Mouse (Mus musculus): ENCODE measurements at regions not wholly inside any gene's neighbourhood (a gene's known extent, or its start where the extent isn't known, plus 50 kb on each side); places are given as distances from the start of the nearest gene placed in this dataset.

DNA sequence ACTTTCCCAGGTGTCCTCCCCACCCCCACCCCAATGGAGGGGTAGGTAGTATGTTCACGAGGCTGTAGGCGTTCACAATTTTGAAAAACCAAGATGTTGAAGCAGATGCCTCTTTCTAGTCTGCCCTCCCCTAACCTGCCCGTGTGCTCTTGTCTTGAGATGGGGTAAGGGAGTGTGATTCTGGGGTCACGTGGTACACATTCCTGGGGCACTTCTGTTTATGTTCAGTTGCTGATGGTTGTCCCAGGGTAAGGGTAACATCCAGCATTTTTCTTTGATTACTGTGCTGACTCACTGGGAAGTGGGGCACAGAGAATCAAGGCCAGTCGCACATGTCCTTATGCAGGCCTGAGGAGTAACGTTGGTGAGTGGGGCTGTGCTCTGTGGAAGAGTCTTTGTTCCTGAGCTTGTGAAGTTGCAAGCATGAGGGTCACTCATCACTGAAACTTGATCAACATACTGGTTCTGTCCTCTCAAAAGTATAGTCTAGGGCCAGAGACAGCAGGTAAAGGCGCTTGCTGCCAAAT, 110.3 kb downstream of the Evx1 start:
- no peak for ATAC-seq (replicated peaks in 1 of 2; ENCODE audit: insufficient read depth in 1 of 2, low FRiP score in 2 of 2, low TSS enrichment in 1 of 2, low read depth in 1 of 2, poor library complexity in 2 of 2, severe bottlenecking in 2 of 2)

DNA sequence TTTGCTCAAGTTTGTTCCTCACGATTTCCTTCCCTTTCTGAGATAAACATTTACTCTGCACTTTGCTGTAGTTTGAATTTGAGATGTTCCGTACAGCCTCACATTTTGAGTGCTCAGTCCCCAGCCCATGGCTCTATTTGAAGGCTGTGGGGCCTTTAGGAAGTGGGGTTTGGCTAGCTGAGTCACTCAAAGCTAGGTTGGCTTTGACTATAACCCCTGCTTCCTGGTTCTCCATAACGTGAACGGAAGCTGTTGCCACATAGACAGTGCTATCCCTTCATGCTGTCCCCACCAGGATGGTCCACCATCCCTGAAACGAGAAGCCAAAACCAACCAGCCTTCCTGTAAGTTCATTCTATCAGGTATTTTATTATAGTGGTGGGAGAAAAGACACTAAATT, 111.1 kb downstream of the Evx1 start:
- ATAC-seq (replicated peaks in 1 of 2; ENCODE audit: insufficient read depth in 1 of 2, low FRiP score in 2 of 2, low TSS enrichment in 1 of 2, low read depth in 1 of 2, poor library complexity in 2 of 2, severe bottlenecking in 2 of 2) = peak in 1 of 2 experiments; percentile 56; a peak in 2 of 4 replicates

DNA sequence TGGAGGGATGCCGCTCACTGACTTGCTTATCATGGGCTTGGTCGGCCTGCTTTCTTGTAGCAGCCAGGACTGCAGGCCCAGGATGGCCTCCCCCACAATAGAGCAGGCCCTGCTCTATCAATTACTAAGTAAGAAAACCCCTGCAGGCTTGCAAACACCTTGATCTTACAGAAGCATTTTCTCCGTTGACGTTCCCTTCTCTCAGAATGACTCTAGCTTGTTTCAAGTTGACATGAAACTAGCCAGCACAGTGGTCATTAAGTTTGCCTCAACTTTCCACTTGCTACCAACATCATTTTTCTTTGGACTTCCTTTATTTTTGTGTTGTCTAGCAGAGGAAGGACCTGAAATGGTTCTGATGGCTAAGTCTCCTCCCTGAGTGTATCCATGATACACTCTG, 111.8 kb downstream of the Evx1 start:
- ATAC-seq (replicated peaks in 1 of 2; ENCODE audit: insufficient read depth in 1 of 2, low FRiP score in 2 of 2, low TSS enrichment in 1 of 2, low read depth in 1 of 2, poor library complexity in 2 of 2, severe bottlenecking in 2 of 2) = no peak

DNA sequence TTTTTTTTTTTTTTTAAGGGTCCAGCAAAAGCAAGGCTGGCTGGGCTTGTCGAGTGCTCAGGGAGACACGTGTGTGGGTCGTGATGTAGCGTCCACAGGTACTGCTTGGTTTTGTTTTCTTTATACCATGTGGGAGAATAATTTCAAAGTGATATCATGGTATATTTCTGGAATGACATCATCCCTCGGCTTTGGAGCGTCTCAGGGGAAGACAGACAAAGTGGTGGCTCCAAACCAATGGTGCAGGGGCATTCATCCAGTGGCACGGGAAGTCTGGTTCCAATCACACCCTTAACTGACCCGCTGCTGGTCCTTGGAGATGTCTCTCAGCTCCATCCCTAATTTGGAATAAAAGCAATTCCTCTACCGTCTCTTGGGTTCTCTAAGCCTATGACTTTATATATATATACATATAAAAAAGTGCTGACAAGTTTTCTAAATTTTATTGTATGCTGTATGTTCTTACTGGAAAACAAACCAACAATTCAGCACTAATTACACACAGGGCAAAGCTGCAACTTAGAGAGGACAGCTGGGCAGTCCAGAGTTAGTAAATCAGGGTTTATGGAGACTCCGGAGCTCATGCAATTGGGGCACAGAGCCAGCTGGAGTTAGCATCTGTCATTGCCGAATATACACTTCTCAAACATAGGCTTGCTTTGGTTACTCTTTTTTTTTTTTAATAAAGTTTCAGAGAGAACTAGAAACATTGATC, 115.3 kb downstream of the Evx1 start:
- ATAC-seq (replicated peaks in 1 of 2; ENCODE audit: insufficient read depth in 1 of 2, low FRiP score in 2 of 2, low TSS enrichment in 1 of 2, low read depth in 1 of 2, poor library complexity in 2 of 2, severe bottlenecking in 2 of 2) = no peak

DNA sequence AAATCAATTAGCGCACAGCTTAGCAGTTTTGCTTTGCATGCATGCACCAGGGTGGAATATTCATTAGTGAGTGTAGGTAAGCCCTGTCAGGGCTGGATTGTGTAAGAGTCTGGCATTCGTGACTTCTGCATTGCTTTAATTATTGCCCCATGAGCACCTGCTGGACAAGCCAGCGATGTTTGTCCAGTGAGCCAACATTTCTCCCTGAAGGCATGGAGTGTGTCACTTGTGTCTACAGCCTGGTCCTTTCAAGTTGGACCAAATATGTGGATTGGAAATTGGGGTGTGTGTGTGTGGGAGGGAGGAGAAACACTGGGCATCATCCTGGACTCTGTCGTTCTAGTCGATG, 115.9 kb downstream of the Evx1 start:
- no peak for ATAC-seq (replicated peaks in 1 of 2; ENCODE audit: insufficient read depth in 1 of 2, low FRiP score in 2 of 2, low TSS enrichment in 1 of 2, low read depth in 1 of 2, poor library complexity in 2 of 2, severe bottlenecking in 2 of 2)

DNA sequence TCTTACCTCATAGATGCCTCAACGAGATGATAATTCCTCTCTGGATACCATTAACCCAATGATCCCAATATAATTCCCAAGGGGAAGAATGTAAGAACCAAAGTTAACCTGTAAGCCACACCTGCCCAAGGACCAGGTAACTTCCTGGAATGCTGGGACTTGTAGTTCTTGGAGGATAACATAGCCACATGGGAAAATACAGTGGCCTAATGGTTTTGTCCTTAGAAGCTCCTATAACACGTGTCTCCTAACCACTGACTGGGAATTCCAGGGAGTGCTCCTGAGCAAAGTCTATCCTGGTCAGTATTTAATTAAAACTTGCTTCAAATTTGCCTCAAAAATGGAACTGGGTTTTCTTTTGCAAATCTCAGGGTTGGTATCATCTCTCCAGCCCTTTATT, 119.9 kb downstream of the Evx1 start:
- no peak for ATAC-seq (replicated peaks in 1 of 2; ENCODE audit: insufficient read depth in 1 of 2, low FRiP score in 2 of 2, low TSS enrichment in 1 of 2, low read depth in 1 of 2, poor library complexity in 2 of 2, severe bottlenecking in 2 of 2)

DNA sequence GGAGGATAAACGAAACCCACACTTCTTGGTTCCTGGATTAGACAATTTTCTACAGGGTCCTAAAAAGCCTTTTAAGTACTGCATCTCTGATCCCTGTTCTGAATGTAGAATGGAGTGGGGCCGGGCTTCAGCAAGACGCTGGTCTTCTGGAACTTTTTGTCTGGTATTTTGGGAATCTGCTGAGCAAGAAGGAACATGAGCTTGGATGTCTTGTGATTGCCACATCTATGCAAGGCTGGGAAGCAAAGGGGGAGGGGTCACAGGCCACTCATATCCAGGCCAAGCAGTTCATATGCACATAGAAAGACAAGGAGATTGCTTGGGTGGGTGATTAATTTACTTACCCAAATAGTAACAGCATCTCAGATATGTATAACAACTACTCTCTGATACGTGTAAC, 121.5 kb downstream of the Evx1 start:
- ATAC-seq (replicated peaks in 1 of 2; ENCODE audit: insufficient read depth in 1 of 2, low FRiP score in 2 of 2, low TSS enrichment in 1 of 2, low read depth in 1 of 2, poor library complexity in 2 of 2, severe bottlenecking in 2 of 2) = no peak

DNA sequence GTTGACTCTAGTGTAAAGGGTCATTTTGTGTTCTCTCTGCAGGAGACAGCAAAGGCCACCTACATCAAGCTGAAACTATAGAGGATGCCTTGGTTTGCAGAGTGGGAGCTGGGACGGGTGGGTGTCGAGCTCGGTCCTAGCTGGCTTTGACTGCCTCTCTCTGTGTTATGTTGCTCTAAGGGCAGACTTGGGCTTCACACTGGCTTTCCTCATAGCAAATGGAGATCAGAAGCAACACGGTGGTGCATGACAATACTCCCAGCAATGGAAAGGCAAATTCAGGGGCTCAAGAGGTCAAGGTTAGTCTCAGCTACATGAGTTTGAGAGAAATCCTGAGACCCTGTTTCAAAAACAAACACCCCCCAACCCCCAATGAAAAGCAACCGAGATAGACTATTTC, 122.1 kb downstream of the Evx1 start:
- ATAC-seq (replicated peaks in 1 of 2; ENCODE audit: insufficient read depth in 1 of 2, low FRiP score in 2 of 2, low TSS enrichment in 1 of 2, low read depth in 1 of 2, poor library complexity in 2 of 2, severe bottlenecking in 2 of 2) = no peak

DNA sequence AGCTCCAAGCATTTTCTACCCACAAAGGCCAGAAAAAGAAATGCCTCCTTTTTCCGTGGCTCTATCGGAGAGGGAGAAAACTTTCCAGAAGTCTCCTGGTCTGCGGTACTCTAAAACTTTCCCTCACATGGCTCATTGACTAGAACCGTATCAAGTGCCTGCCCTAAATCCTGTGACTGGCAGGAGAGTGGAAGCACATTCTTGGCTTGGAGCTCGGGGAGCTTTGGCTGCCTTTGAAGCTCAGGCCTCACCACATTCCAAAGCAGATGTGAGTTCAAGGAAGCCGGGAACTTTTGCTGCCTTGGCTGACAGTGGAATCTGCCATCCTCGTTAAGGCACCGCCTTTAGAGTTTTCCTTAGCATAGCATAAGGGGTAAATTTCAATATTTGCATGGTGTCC, 125.1 kb downstream of the Evx1 start:
- ATAC-seq (replicated peaks in 1 of 2; ENCODE audit: insufficient read depth in 1 of 2, low FRiP score in 2 of 2, low TSS enrichment in 1 of 2, low read depth in 1 of 2, poor library complexity in 2 of 2, severe bottlenecking in 2 of 2) = no peak

DNA sequence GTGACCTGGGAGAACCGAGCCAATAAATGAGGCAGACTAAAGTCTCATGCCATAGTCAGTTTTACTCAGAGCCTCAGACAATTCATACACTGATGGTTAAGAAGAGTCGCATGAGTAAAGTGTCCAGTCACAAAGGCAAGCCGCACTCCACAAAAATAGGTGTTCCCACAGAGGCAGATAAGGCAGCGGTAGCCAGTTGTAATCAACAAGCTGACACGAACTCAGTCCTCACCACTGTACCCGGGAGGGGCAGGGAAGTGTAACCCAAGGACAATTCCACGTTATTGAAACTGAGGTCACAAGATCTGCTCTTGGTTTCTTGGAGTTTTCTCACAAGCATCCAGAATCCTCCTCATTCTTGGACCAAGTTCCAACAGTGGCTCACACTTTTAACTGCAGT, 125.9 kb downstream of the Evx1 start:
- ATAC-seq (replicated peaks in 1 of 2; ENCODE audit: insufficient read depth in 1 of 2, low FRiP score in 2 of 2, low TSS enrichment in 1 of 2, low read depth in 1 of 2, poor library complexity in 2 of 2, severe bottlenecking in 2 of 2) = no peak

DNA sequence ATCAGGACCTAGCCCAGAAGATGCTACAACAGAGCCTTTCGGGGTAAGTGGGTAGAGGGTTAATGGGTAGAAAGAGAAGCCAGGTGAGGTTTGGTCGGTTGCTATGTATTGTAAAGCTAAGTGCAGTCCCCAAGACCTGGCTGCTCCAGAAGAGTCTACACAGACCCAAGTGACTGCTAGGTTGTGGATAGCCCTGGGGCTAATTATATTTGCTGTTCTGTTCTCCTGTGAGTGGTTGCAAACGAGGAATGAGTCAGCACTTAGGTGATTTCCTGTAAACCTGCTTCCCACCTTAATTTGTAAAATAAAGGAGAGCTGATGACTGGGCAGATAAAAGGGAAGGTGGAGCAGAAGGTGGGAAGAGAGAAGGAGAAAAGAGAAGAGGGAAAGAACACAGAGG, 126.9 kb downstream of the Evx1 start:
- no peak for ATAC-seq (replicated peaks in 1 of 2; ENCODE audit: insufficient read depth in 1 of 2, low FRiP score in 2 of 2, low TSS enrichment in 1 of 2, low read depth in 1 of 2, poor library complexity in 2 of 2, severe bottlenecking in 2 of 2)

DNA sequence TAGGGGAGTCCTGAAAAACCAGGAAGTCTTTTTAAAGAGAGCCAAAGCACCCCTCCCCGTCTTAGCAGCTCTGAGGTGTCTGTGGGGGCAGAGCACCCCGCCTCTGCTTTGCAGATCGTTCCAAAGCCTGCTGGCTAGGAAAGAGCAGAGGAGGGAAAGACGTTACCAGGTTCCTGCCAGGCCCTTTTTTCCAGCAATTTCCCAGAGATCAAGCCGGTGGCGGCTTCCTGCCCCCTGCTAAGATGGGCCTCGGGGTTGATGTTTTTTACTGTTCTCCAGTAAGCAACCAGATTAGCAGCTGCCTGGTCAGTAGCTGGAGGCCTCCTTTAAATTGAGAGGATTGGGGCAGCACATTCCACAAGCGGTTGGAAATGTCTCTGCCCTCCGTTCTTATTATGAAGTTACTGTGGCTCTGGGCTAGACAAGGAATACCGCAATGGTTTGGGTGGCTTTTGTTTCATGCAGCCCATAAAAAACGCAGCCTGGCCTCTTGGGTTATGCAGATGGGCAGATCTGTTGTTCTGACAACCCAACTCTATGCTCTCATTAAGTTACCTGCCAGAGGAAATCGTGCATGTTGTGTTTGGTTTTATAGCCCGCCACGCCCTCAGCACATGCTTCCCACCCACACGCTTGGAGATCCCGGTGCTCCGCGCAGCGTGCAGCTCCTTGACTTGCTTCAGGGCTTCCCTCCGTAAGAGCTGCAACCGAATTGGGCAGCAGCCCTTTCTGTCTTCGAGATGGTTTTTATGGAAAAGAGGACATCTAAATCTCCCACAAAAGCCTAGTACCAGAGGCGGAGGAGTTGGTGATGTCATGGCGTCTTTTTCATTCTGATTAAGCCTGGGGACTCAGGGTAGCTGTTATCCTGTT, 130.1 kb downstream of the Evx1 start:
- ATAC-seq (replicated peaks in 1 of 2; ENCODE audit: insufficient read depth in 1 of 2, low FRiP score in 2 of 2, low TSS enrichment in 1 of 2, low read depth in 1 of 2, poor library complexity in 2 of 2, severe bottlenecking in 2 of 2) = no peak

DNA sequence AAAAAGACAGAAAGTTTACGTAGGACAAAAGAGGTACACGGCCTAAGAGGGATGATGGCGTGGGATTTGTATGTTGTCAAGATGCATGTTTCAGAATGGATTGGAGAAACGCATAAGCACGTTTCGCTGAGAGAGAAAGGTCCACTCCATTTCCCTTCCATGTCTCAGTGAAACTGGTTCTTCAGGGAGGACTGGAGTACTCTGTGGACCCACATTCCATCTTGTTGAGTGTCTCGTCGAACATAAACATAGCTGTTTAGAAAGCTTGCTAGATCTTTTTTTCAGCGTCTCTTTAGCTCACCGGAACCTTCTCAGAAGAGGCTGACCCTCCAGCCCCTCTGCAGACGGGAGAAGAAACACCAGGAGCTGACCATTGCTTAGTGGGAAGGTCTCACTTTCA, 145.5 kb downstream of the Evx1 start:
- no peak for ATAC-seq (replicated peaks in 1 of 2; ENCODE audit: insufficient read depth in 1 of 2, low FRiP score in 2 of 2, low TSS enrichment in 1 of 2, low read depth in 1 of 2, poor library complexity in 2 of 2, severe bottlenecking in 2 of 2)

DNA sequence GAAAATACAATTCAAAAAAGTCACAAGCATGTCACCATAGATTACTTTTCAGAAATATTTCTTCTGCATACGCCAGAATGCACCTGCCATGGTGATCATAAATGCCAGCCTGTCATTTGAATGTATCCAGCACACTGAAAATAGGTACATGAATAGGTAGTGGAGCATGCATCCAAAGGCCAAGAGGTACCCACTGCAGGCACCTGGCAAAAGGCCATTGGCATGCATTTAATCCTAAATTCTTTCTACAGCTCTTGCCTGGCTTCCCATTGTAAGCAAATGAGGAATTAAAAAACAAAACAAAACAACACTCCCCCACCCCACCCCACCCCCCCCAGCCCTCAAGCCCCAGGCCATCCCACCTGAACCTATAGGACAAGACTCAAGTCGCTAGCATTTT, 147.9 kb downstream of the Evx1 start:
- no peak for ATAC-seq (replicated peaks in 1 of 2; ENCODE audit: insufficient read depth in 1 of 2, low FRiP score in 2 of 2, low TSS enrichment in 1 of 2, low read depth in 1 of 2, poor library complexity in 2 of 2, severe bottlenecking in 2 of 2)

DNA sequence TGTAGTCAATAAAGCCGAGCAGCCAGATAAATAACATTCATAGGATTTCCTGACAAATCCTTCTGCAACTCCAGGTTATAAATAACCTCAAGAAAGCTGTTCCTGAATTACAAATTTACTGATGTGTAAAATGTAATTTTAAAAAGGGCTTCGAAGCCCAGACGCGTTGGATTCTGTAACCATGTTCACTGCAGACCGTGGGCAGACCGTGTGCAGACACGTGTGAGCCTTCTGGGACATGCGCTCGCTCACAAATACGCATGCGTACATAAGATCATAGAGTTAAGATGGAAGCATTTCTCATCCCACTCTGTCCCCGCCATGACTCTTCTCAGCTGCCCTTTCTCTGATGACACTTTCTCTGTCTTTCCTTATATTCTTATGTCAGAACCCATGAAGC, 150.1 kb downstream of the Evx1 start:
- no peak for ATAC-seq (replicated peaks in 1 of 2; ENCODE audit: insufficient read depth in 1 of 2, low FRiP score in 2 of 2, low TSS enrichment in 1 of 2, low read depth in 1 of 2, poor library complexity in 2 of 2, severe bottlenecking in 2 of 2)

DNA sequence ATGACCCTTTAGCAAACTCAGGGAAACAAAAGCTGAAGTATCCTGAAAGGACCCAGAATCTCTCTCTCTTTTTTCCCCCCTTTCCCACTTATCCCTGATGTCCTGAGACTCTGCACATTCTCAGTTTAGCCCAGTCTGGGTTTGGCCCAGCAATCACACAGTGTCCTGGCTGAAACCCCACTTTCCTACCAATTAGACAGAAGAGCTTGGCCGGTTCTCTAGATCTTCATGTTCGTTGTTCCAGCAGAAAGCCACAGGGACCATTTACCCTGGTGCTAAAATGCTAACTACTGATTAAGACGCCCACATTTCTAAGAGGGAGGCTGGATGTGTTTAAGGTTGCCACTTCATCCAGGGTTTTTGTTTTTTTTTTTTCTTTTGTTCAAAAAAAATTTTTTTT, 151.3 kb downstream of the Evx1 start:
- ATAC-seq (replicated peaks in 1 of 2; ENCODE audit: insufficient read depth in 1 of 2, low FRiP score in 2 of 2, low TSS enrichment in 1 of 2, low read depth in 1 of 2, poor library complexity in 2 of 2, severe bottlenecking in 2 of 2) = no peak

DNA sequence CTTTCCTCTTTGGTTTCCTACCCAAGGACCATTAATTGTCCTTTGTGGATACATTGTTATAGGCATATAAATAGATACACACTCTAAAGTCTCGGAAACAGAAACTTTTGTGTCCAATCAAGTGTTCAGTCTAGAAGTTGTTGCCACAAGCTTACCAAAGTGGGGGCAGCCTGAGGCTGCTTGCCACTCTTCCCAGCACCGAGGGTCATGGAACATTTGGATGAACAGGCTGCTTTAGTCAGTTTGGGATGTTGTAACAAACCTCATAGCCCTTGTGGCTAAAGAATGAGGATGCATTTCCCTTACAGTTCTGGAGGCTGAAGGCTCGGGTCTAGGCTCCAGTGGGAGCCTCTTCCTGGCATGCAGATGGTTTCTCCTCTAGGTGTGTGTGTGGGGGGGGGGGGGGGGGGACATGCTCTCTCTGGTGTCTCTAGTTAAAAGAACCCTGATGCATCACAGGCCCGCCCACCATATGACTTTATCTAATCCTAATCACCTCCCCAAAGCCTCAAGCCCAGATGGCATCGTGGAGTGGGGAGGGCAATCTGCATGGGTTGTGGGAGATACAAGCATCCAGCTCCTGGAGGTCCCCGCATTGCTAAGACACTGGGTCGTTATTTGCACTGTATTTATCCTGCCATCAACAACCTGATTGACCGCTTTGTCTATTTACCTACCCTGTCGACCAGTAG, 152.7 kb downstream of the Evx1 start:
- ATAC-seq (replicated peaks in 1 of 2; ENCODE audit: insufficient read depth in 1 of 2, low FRiP score in 2 of 2, low TSS enrichment in 1 of 2, low read depth in 1 of 2, poor library complexity in 2 of 2, severe bottlenecking in 2 of 2) = no peak

DNA sequence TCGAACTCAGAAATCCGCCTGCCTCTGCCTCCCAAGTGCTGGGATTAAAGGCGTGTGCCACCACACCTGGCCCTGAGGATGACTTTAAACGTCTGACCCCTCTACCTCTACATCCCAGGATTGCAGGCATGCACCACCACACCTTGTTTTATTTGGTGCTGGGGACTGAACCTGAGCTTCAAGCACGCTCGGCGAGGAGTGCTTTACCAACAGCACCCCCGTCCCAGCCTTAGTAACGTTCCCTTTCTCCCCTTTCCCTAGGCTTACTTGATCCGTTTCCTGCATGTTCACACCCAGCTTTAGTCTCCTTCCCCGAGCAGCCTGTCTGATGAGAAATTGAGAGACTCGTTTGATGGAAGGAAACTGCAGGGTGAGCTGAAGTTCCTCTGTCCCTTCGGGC, 157.5 kb downstream of the Evx1 start:
- ATAC-seq (replicated peaks in 1 of 2; ENCODE audit: insufficient read depth in 1 of 2, low FRiP score in 2 of 2, low TSS enrichment in 1 of 2, low read depth in 1 of 2, poor library complexity in 2 of 2, severe bottlenecking in 2 of 2) = no peak

Measured in hematopoietic stem cell, adult 5-6 weeks (primary cell).